Mouse (Mus musculus): ENCODE results near the gene A630001G21Rik.
"Not testable (repeated sequence)": the region's sequence is repeated elsewhere in the genome, so short reads cannot be mapped to it uniquely, and the experiment has no call there.

Gene A630001G21Rik

GRCm38 (mm10) chr1:85778436-85778835 lies at the start of gene A630001G21Rik:
Gene A630001G21Rik, minus strand, starts transcription at chr1:85778643.
- DNase-seq (ENCODE audit: low read depth, low spot score), result no peak

- DNase-seq (ENCODE audit: low read depth, low spot score), result no peak
Observed at GRCm38 (mm10) chr1:85827166-85827565, 48.7 kb upstream of the A630001G21Rik start.

- no peak for DNase-seq (ENCODE audit: low read depth, low spot score)
Observed at GRCm38 (mm10) chr1:85824905-85825304, 46.5 kb upstream of the A630001G21Rik start.

GRCm38 (mm10) chr1:85822239-85822638 lies 43.8 kb upstream of the A630001G21Rik start:
- DNase-seq (ENCODE audit: low read depth, low spot score), result no peak

- no peak for DNase-seq (ENCODE audit: low read depth, low spot score)
Observed at GRCm38 (mm10) chr1:85819695-85820094, 41.3 kb upstream of the A630001G21Rik start.

- DNase-seq (ENCODE audit: low read depth, low spot score), result no peak
Observed at GRCm38 (mm10) chr1:85818121-85818520, 39.7 kb upstream of the A630001G21Rik start.

GRCm38 (mm10) chr1:85814213-85814612 lies 35.8 kb upstream of the A630001G21Rik start:
- not testable (repeated sequence) for DNase-seq (ENCODE audit: low read depth, low spot score)

GRCm38 (mm10) chr1:85810787-85811186 lies 32.3 kb upstream of the A630001G21Rik start:
- no peak for DNase-seq (ENCODE audit: low read depth, low spot score)

GRCm38 (mm10) chr1:85810343-85810742 lies 31.9 kb upstream of the A630001G21Rik start:
- DNase-seq (ENCODE audit: low read depth, low spot score), result no peak

GRCm38 (mm10) chr1:85809256-85809655 lies 30.8 kb upstream of the A630001G21Rik start:
- no peak for DNase-seq (ENCODE audit: low read depth, low spot score)

- DNase-seq (ENCODE audit: low read depth, low spot score), result no peak
Observed at GRCm38 (mm10) chr1:85804551-85804950, 26.1 kb upstream of the A630001G21Rik start.

GRCm38 (mm10) chr1:85802517-85802916 lies 24.1 kb upstream of the A630001G21Rik start:
- DNase-seq (ENCODE audit: low read depth, low spot score), result no peak

GRCm38 (mm10) chr1:85799776-85800175 lies 21.3 kb upstream of the A630001G21Rik start:
- no peak for DNase-seq (ENCODE audit: low read depth, low spot score)

GRCm38 (mm10) chr1:85795196-85795595 lies 16.8 kb upstream of the A630001G21Rik start:
- no peak for DNase-seq (ENCODE audit: low read depth, low spot score)

- DNase-seq (ENCODE audit: low read depth, low spot score), result peak; percentile 54
Observed at GRCm38 (mm10) chr1:85794106-85794771, 15.8 kb upstream of the A630001G21Rik start.

GRCm38 (mm10) chr1:85793208-85794105 lies 15.0 kb upstream of the A630001G21Rik start, which contains the start of gene Cab39:
Gene Cab39, plus strand, starts transcription at chr1:85793441.
- peak; percentile 74 for DNase-seq (ENCODE audit: low read depth, low spot score)

GRCm38 (mm10) chr1:85791476-85791875 lies 13.0 kb upstream of the A630001G21Rik start:
- no peak for DNase-seq (ENCODE audit: low read depth, low spot score)

- no peak for DNase-seq (ENCODE audit: low read depth, low spot score)
Observed at GRCm38 (mm10) chr1:85790565-85790964, 12.1 kb upstream of the A630001G21Rik start.

GRCm38 (mm10) chr1:85779428-85780180 lies 1.2 kb upstream of the A630001G21Rik start:
- DNase-seq (ENCODE audit: low read depth, low spot score), result no peak

GRCm38 (mm10) chr1:85779012-85779411 lies 569 bp upstream of the A630001G21Rik start:
- no peak for DNase-seq (ENCODE audit: low read depth, low spot score)

GRCm38 (mm10) chr1:85776154-85776553 lies 2.3 kb downstream of the A630001G21Rik start:
- no peak for DNase-seq (ENCODE audit: low read depth, low spot score)

- no peak for DNase-seq (ENCODE audit: low read depth, low spot score)
Observed at GRCm38 (mm10) chr1:85775136-85775535, 3.3 kb downstream of the A630001G21Rik start.

Data from c-Kit-negative CD71-positive TER-119-positive erythroid progenitor cells, embryonic 14.5 days (primary cell).